Mouse (Mus musculus) common myeloid progenitor, adult 5-6 weeks (primary cell): ENCODE data around the gene Ppp1r9a. TPM values are rescaled to one million over a fixed set of nuclear protein-coding genes. Genes with fewer than 3 reads are reported as not detected.

Source experiments
- ATAC-seq: replicated peaks from 2 replicates; pipeline ENCODE4 v1.8.0; 2016; ENCODE audit warnings: low read depth, mild to moderate bottlenecking, moderate TSS enrichment, inconsistent platforms; ENCODE audit not compliant: poor library complexity, severe bottlenecking
- total RNA-seq: library from RNA; stranded (forward); fragments of 200-1000, 187-1606 nt; gene quantifications from 2 replicates; pipeline ENCODE4 v1.2.3, GENCODE M21; 2017

Ppp1r9a gene
- total RNA-seq, 1 experiment from 2014 or later: 11.4 TPM

GRCm38 (mm10) chr6:5032986-5033633 lies 130.4 kb downstream of the Ppp1r9a start:
- ATAC-seq: no peak

DNA sequence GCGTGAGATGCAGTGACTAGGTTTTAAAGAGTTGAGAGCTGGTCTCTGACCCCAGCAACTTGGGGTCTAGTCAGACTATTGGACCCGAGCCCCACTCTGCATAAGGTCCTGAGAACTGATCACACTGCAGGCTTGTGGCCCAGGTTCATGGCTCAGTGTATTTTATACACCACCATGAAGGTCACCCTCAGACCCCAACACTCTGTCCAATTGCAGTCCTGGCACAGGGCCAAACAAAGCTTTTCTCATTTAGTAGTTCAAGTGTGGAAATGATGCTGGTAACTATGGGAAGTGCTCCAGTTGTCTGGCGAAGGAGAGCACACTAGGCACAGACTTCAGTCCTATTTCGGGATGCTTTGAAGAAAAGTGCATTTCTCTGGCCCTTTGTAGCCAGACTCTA lies 134.5 kb downstream of the Ppp1r9a start:
- no peak for ATAC-seq

GRCm38 (mm10) chr6:5038140-5038749 lies 135.5 kb downstream of the Ppp1r9a start:
- 0 out of 2 replicates have a peak, but pooled peaks have one; percentile 18 for ATAC-seq

- ATAC-seq: no peak
Measured at GRCm38 (mm10) chr6:5039316-5039715, 136.6 kb downstream of the Ppp1r9a start.

DNA sequence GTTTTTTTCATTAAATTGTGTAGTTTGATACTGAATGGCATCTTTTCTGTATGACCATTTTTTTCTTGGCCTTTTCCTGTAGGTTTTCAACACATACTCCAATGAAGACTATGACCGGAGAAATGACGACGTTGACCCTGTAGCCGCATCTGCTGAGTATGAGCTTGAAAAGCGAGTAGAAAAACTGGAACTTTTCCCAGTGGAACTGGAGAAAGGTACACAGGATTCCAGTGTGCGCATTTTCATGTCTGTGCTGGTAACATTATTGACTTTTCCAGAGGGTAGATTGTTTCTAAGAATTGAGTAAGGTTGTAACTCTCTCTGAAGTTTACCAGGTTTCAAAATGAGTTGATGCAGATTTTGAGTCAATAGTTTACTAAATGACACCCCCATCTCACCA lies 143.1 kb downstream of the Ppp1r9a start:
- no peak for ATAC-seq

- ATAC-seq: no peak
Measured at GRCm38 (mm10) chr6:5048025-5048424, 145.3 kb downstream of the Ppp1r9a start.

DNA sequence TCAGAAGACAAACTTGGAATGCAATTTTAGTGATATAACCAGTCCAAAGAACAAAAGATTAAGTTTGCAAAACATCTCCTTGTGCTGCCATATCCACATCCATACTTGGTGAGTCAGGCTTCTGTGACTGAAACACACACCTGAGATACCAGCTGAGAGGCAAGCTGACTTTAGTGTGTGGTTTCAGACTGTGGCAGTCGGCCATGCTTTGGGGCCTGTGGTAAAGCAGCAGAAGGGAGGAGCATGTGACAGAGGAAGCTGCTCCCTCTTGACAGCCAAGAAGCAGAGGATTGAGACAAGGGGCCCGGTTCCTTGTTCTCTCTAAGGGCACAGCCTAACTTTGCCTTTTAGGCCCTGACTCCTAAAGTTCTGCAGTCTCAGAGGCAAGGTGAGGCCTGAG lies 149.6 kb downstream of the Ppp1r9a start:
- peak; percentile 95 for ATAC-seq

DNA sequence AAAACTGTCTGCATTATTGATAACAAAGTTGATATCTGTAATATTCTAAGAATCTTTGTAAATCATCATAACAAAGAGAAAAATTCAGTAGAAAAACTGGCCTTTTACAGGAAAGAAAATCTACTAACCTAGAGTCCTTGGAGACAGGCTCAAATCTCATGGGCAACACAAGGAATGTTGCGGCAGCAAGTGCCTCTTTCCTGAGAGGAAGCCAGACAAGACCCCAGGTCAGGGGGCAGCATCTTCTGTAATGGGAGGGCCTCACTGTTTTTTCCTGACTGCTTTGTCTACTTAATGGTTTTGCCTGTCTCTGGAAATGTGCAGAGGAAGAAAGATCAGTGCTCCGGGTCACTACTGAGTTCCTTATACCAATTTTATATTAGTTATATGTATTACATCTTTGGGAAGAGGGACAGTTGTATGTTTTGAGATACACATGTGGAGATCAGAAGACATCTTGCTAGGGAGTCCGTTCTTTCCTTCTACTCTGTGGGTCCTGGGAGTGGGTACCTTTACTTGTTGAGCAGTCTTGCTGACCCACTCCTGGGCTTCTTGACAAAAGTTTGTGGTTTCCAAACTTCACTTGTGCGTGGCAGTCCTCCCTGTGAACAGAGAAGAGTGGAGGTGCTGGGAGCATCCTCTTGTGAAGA lies 151.9 kb downstream of the Ppp1r9a start:
- ATAC-seq: no peak

GRCm38 (mm10) chr6:5074736-5075135 lies 172.0 kb downstream of the Ppp1r9a start:
- no peak for ATAC-seq

GRCm38 (mm10) chr6:5075680-5076079 lies 173.0 kb downstream of the Ppp1r9a start:
- ATAC-seq: no peak

DNA sequence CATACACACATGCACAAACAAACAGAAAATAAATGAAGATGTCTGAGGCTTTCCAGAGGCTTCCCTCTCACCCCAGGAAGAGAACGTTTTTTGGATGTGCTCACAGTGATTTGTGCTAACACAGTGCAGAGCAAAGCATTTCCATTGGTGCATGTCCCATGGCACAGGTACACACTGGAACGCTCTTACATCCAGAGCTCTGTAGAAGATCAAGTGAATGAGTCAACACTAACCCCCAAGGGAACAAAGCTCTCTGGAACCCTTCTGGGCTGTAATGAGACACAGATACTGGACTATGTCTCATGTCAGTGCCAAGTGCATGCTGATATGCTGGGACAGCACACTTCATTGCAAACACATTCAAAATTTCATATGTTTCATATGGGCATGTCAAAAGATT lies 175.3 kb downstream of the Ppp1r9a start:
- ATAC-seq: no peak

GRCm38 (mm10) chr6:5079108-5079507 lies 176.4 kb downstream of the Ppp1r9a start:
- no peak for ATAC-seq

GRCm38 (mm10) chr6:5080094-5080493 lies 177.4 kb downstream of the Ppp1r9a start:
- no peak for ATAC-seq

- no peak for ATAC-seq
Measured at GRCm38 (mm10) chr6:5080496-5080895, 177.8 kb downstream of the Ppp1r9a start.

- peak; percentile 73 for ATAC-seq
Measured at GRCm38 (mm10) chr6:5081099-5081498, 178.4 kb downstream of the Ppp1r9a start.

DNA sequence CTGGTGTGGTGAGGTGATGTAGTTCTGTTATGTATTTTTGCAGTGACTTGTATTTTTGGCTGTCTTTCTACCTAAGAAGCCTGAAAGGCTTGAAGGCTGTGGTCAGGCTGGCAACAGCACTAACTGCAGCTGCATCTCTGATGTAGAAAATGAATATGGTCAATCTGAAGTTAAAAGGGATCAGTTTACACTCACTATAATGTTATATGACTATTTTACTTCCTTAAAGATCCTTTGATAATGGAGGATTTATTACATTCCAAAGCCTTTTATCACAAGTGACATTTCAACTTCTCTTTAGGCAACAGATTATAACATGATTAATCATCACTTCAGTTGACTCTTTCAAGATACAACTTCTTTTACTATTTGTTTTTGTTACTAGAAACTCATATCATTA lies 179.4 kb downstream of the Ppp1r9a start:
- 0 out of 2 replicates have a peak, but pooled peaks have one; percentile 20 for ATAC-seq

GRCm38 (mm10) chr6:5082740-5083139 lies 180.0 kb downstream of the Ppp1r9a start:
- ATAC-seq: no peak

- ATAC-seq: no peak
Measured at GRCm38 (mm10) chr6:5083957-5084356, 181.2 kb downstream of the Ppp1r9a start.

DNA sequence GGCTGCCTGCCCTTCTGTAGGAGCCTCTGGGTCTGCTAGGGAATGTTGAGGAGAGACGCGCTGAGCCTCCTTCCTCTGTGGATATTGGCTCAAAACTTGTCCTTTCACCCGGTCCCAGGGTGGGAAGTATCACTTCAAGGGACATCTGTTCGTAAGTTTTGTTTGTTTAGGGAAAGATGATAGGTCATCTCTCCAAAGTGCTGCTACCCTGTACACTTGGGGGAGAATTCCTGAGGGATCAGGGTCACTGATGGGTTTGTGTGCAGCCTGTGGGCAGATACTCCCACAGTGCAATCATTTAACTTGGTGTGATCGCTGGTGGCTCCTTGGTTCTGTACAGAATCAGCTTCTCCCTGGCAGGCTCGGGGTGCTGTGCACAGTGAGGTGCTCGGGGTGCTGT lies 189.2 kb downstream of the Ppp1r9a start:
- no peak for ATAC-seq

DNA sequence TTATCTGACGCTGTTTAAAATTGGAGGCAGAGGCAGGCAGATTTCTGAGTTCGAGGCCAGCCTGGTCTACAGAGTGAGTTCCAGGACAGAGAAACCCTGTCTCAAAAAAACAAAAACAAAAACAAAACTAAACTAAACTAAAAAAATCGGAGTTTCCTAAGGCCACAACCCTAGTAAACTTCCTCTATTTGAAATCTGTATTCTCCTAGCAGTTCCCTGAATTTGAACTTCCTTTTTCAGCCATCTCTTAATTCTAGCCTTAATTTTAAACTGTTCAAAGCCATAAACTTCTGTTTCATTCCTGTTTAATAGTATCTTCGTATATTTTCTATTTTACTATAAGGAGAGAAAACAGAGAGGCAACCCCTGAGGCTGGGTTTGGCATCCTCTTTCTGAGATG lies 190.1 kb downstream of the Ppp1r9a start:
- ATAC-seq: peak; percentile 69

DNA sequence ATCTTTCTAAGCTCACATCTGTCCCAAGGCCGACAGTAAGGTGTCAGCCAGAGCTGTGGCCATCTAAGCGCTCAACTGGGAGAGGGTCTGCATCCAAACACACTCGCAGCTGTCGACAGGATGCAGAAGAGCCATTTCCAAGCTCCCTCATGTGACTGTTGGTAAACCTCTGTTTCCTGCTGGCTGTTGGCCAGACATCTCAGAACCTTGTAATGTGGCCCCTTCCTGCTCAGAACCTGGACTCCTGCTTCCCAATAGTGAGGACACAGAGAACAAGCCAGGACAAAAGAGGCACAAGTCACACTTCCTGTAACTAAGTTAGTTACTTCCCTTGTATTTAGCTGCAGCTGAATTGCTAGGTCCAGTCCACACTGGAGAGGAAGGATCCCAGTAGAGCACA lies 190.8 kb downstream of the Ppp1r9a start:
- ATAC-seq: peak; percentile 85
